Mouse (Mus musculus) myocyte (in vitro differentiated cells): ENCODE measurements around the gene Polr3b.

Experiments used
- CEBPB ChIP-seq: IDR thresholded peaks from 2 replicates; pipeline ENCODE4 v1.6.1; 2011; ENCODE audit warnings: mild to moderate bottlenecking, moderate library complexity; ENCODE audit not compliant: poor library complexity, insufficient read depth, severe bottlenecking
- MYOG ChIP-seq, 3 experiments: IDR thresholded peaks; one replicate each; pipeline ENCODE4 v1.6.1; 2011; ENCODE audit warnings: control low read depth in 2 of 3, low read depth in 2 of 3, mild to moderate bottlenecking in 2 of 3; ENCODE audit not compliant: insufficient read length in 2 of 3, control insufficient read depth in 1 of 3, insufficient read depth in 1 of 3

GRCm38 (mm10) chr10:84715639-84716038, 93.5 kb downstream of the Polr3b start:
- no peak for TF ChIP-seq CEBPB
- no peak for TF ChIP-seq MYOG (IDR thresholded peaks at IDR 0.05; ENCODE audit: control insufficient read depth in 1 of 3, insufficient read depth in 1 of 3, insufficient read length in 2 of 3, low read depth in 2 of 3)
